Mouse (Mus musculus) retina, postnatal 7 days (tissue): ENCODE measurements around the gene Slc37a1.

Source experiments
- DNase-seq: peaks from one replicate; pipeline ENCODE4 v3.0.0-alpha.2; 2012; ENCODE audit warnings: low read depth, low spot score

Slc37a1 gene

GRCm38 (mm10) chr17:31317521-31318272 lies 31.1 kb downstream of the Slc37a1 start:
- no peak for DNase-seq

GRCm38 (mm10) chr17:31318906-31319767 lies 32.5 kb downstream of the Slc37a1 start:
- DNase-seq = no peak

- no peak for DNase-seq
Measured at GRCm38 (mm10) chr17:31321425-31321824, 34.8 kb downstream of the Slc37a1 start.

GRCm38 (mm10) chr17:31322446-31322845 lies 35.9 kb downstream of the Slc37a1 start:
- no peak for DNase-seq

- no peak for DNase-seq
Measured at GRCm38 (mm10) chr17:31323379-31323778, 36.8 kb downstream of the Slc37a1 start.

GRCm38 (mm10) chr17:31324227-31324626 lies 37.6 kb downstream of the Slc37a1 start:
- no peak for DNase-seq

- peak; percentile 35 for DNase-seq
Measured at GRCm38 (mm10) chr17:31325451-31326219, 39.0 kb downstream of the Slc37a1 start.

- DNase-seq = no peak
Measured at GRCm38 (mm10) chr17:31326220-31326852, 39.7 kb downstream of the Slc37a1 start.

- no peak for DNase-seq
Measured at GRCm38 (mm10) chr17:31328466-31328865, 41.9 kb downstream of the Slc37a1 start.

GRCm38 (mm10) chr17:31330622-31331021 lies 44.0 kb downstream of the Slc37a1 start:
- peak; percentile 67 for DNase-seq

GRCm38 (mm10) chr17:31331273-31331672 lies 44.7 kb downstream of the Slc37a1 start:
- DNase-seq = no peak

GRCm38 (mm10) chr17:31331920-31332319 lies 45.3 kb downstream of the Slc37a1 start:
- DNase-seq = no peak

GRCm38 (mm10) chr17:31332333-31332732 lies 45.7 kb downstream of the Slc37a1 start:
- DNase-seq = no peak

GRCm38 (mm10) chr17:31334509-31335260 lies 48.1 kb downstream of the Slc37a1 start:
- DNase-seq = no peak

GRCm38 (mm10) chr17:31335344-31336080 lies 48.9 kb downstream of the Slc37a1 start:
- no peak for DNase-seq

GRCm38 (mm10) chr17:31339769-31340168 lies 53.2 kb downstream of the Slc37a1 start:
- DNase-seq = no peak

GRCm38 (mm10) chr17:31342191-31342590 lies 55.6 kb downstream of the Slc37a1 start:
- DNase-seq = no peak

GRCm38 (mm10) chr17:31344172-31344801 lies 57.7 kb downstream of the Slc37a1 start:
- peak; percentile 36 for DNase-seq

- no peak for DNase-seq
Measured at GRCm38 (mm10) chr17:31344816-31345215, 58.2 kb downstream of the Slc37a1 start.

GRCm38 (mm10) chr17:31348129-31348528 lies 61.5 kb downstream of the Slc37a1 start:
- no peak for DNase-seq
